Mouse (Mus musculus) hindbrain, embryonic 14.5 days (tissue): Measurements from ENCODE around the gene Smarca2. TPM values are rescaled to one million over a fixed set of nuclear protein-coding genes. Genes with fewer than 3 reads are reported as not detected.
A peak's percentile ranks its signal among the peaks of the same experiment; 100 is the strongest.

Source experiments
- ATAC-seq: fragments of 200-750 bp; cut with Nextera tagmentation; 2 replicates; pipeline ENCODE4 v1.8.0; 2017; ENCODE audit warnings: moderate number of reproducible peaks, mild to moderate bottlenecking, moderate TSS enrichment, moderate library complexity; ENCODE audit not compliant: low FRiP score
- DNase-seq: peaks from one replicate; pipeline ENCODE4 v3.0.0-alpha.2; 2015; ENCODE audit warnings: low spot score
- H3K27ac ChIP-seq: fragments of 300-500 bp; sonication (generic); 2 replicates; pipeline ENCODE4 v1.5.1; 2014; ENCODE audit warnings: mild to moderate bottlenecking, moderate library complexity
- H3K27me3 ChIP-seq: fragments of 300-500 bp; sonication (generic); 2 replicates; pipeline ENCODE4 v1.6.1; 2014; ENCODE audit warnings: mild to moderate bottlenecking, low read length, mixed read lengths; ENCODE audit not compliant: control insufficient read depth, insufficient read depth
- H3K36me3 ChIP-seq: fragments of 300-500 bp; sonication (generic); replicated peaks from 2 replicates; pipeline ENCODE4 v1.6.1; 2014; ENCODE audit not compliant: control insufficient read depth, insufficient read depth
- H3K4me1 ChIP-seq: fragments of 300-500 bp; sonication (generic); replicated peaks from 2 replicates; pipeline ENCODE4 v1.6.1; 2014; ENCODE audit warnings: antibody characterized with exemption, low read length, mixed read lengths; ENCODE audit not compliant: control insufficient read depth, insufficient read depth
- H3K4me2 ChIP-seq: fragments of 300-500 bp; sonication (generic); replicated peaks from 2 replicates; pipeline ENCODE4 v1.6.1; 2014; ENCODE audit warnings: mild to moderate bottlenecking, moderate library complexity
- H3K4me3 ChIP-seq: fragments of 300-500 bp; sonication (generic); replicated peaks from 2 replicates; pipeline ENCODE4 v1.5.1; 2014; ENCODE audit warnings: mild to moderate bottlenecking, low read length
- H3K9ac ChIP-seq: fragments of 300-500 bp; sonication (generic); 2 replicates; pipeline ENCODE4 v1.6.1; 2014
- H3K9me3 ChIP-seq: fragments of 300-500 bp; sonication (generic); 2 replicates; pipeline ENCODE4 v1.6.1; 2016; ENCODE audit warnings: low read length; ENCODE audit not compliant: control insufficient read depth
- WGBS: fragments of 180-500 bp; shearing (Covaris S2); extraction: QIAGEN DNeasy Blood & Tissue Kit; methylation state at CpG from one replicate; pipeline ENCODE4 v1.1.7; 2014; 5-methylcytosine and 5-hydroxymethylcytosine counted together
- polyA plus RNA-seq: library from polyadenylated mRNA; unstranded; fragments of >200 nt; fragmentation: Nextera tagmentation; extraction: Ambion mirVana; gene quantifications from 2 replicates; pipeline ENCODE4 v1.2.1, GENCODE M21; 2014

The Smarca2 gene
- polyA plus RNA-seq, 1 experiment from 2014 or later = 90.7 TPM

GRCm38 (mm10) chr19:26704545-26705209 lies 99.8 kb downstream of the Smarca2 start:
- Histone ChIP-seq H3K4me2 (no peak overlapping the region), H3K4me3 (no peak overlapping the region), H3K9me3 (no peaks in the 10 kb centered on the region), H3K9ac (no peak overlapping the region), H3K27me3 (no peaks in the 10 kb centered on the region), H3K27ac (no peak overlapping the region), H3K4me1 (no peaks in the 10 kb centered on the region), H3K36me3 (no peaks in the 10 kb centered on the region)
- ATAC-seq (no peak), DNase-seq (no peak)
- 92% methylated on average over 10 of the region's 10 CpGs for WGBS

GRCm38 (mm10) chr19:26706910-26707309 lies 102.1 kb downstream of the Smarca2 start:
- 72% methylated on average over 5 of the region's 5 CpGs for WGBS
- Histone ChIP-seq H3K4me3 (no peak overlapping the region), H3K9ac (no peak overlapping the region), H3K36me3 (peaks cover 4% of the 10 kb centered on the region; the same call in 1 of the 2 replicates), H3K9me3 (no peaks in the 10 kb centered on the region), H3K27ac (no peak overlapping the region), H3K4me1 (no peaks in the 10 kb centered on the region), H3K27me3 (no peaks in the 10 kb centered on the region), H3K4me2 (no peak overlapping the region)
- ATAC-seq (no peak), DNase-seq (no peak)

- H3K4me3 ChIP-seq = no peak overlapping the region
- no peaks in the 10 kb centered on the region for H3K4me1 ChIP-seq
- 79% methylated on average over 12 of the region's 12 CpGs for WGBS
- ATAC-seq = no peak
- H3K9ac ChIP-seq = no peak overlapping the region
- DNase-seq = no peak
- no peaks in the 10 kb centered on the region for H3K9me3 ChIP-seq
- no peak overlapping the region for H3K4me2 ChIP-seq
- no peaks in the 10 kb centered on the region for H3K27me3 ChIP-seq
- peaks cover 4% of the 10 kb centered on the region; the same call in 1 of the 2 replicates for H3K36me3 ChIP-seq
- H3K27ac ChIP-seq = no peak overlapping the region
Measured at GRCm38 (mm10) chr19:26709095-26709494, 104.2 kb downstream of the Smarca2 start.

GRCm38 (mm10) chr19:26711268-26711667 lies 106.4 kb downstream of the Smarca2 start:
- H3K4me2 ChIP-seq = no peak overlapping the region
- ATAC-seq (no peak), DNase-seq (no peak)
- no peak overlapping the region for H3K27ac ChIP-seq
- H3K9me3 ChIP-seq = no peaks in the 10 kb centered on the region
- 27% methylated on average over 2 of the region's 2 CpGs for WGBS
- H3K36me3 ChIP-seq = peaks cover 4% of the 10 kb centered on the region; the same call in 1 of the 2 replicates
- H3K4me1 ChIP-seq = no peaks in the 10 kb centered on the region
- H3K4me3 ChIP-seq = no peak overlapping the region
- no peaks in the 10 kb centered on the region for H3K27me3 ChIP-seq
- H3K9ac ChIP-seq = no peak overlapping the region

- Histone ChIP-seq H3K36me3 (peaks cover 9% of the 10 kb centered on the region; the same call in 1 of the 2 replicates), H3K4me3 (no peak overlapping the region), H3K4me2 (no peak overlapping the region), H3K9me3 (no peaks in the 10 kb centered on the region), H3K27ac (no peak overlapping the region), H3K4me1 (no peaks in the 10 kb centered on the region), H3K9ac (no peak overlapping the region), H3K27me3 (no peaks in the 10 kb centered on the region)
- DNase-seq (no peak), ATAC-seq (no peak)
- WGBS = 74% methylated on average over 9 of the region's 9 CpGs
Measured at GRCm38 (mm10) chr19:26716217-26716616, 111.4 kb downstream of the Smarca2 start.

- H3K4me3 ChIP-seq = no peak overlapping the region
- no peak overlapping the region for H3K27ac ChIP-seq
- 0 out of 2 replicates have a peak, but pooled peaks have one; percentile 21 for ATAC-seq
Measured at GRCm38 (mm10) chr19:26718221-26718620, 113.4 kb downstream of the Smarca2 start.

GRCm38 (mm10) chr19:26719161-26719560 lies 114.3 kb downstream of the Smarca2 start:
- DNase-seq (no peak), ATAC-seq (no peak)
- Histone ChIP-seq H3K27ac (no peak overlapping the region), H3K9me3 (no peaks in the 10 kb centered on the region), H3K4me1 (no peaks in the 10 kb centered on the region), H3K4me2 (no peak overlapping the region), H3K36me3 (peaks cover 9% of the 10 kb centered on the region; the same call in 1 of the 2 replicates), H3K4me3 (no peak overlapping the region), H3K9ac (no peak overlapping the region), H3K27me3 (no peaks in the 10 kb centered on the region)
- WGBS = 92% methylated on average over 7 of the region's 7 CpGs

More at GRCm38 (mm10) chr19:26718221-26718620, 113.4 kb downstream of the Smarca2 start:
- no peak overlapping the region for H3K4me2 ChIP-seq
- WGBS = 30% methylated on average over 6 of the region's 6 CpGs
- H3K4me1 ChIP-seq = no peaks in the 10 kb centered on the region
- H3K27me3 ChIP-seq = no peaks in the 10 kb centered on the region
- no peak overlapping the region for H3K9ac ChIP-seq
- no peaks in the 10 kb centered on the region for H3K9me3 ChIP-seq
- DNase-seq = peak; percentile 79
- H3K36me3 ChIP-seq = peaks cover 9% of the 10 kb centered on the region; the same call in 1 of the 2 replicates

GRCm38 (mm10) chr19:26721741-26722140 lies 116.9 kb downstream of the Smarca2 start:
- H3K9ac ChIP-seq = no peak overlapping the region
- DNase-seq (no peak), ATAC-seq (no peak)
- WGBS = 67% methylated on average over 6 of the region's 6 CpGs
- H3K4me1 ChIP-seq = no peaks in the 10 kb centered on the region
- H3K4me2 ChIP-seq = no peak overlapping the region
- no peak overlapping the region for H3K27ac ChIP-seq
- no peak overlapping the region for H3K4me3 ChIP-seq
- H3K9me3 ChIP-seq = no peaks in the 10 kb centered on the region
- peaks cover 9% of the 10 kb centered on the region; the same call in 1 of the 2 replicates for H3K36me3 ChIP-seq
- no peaks in the 10 kb centered on the region for H3K27me3 ChIP-seq

GRCm38 (mm10) chr19:26723899-26724298 lies 119.0 kb downstream of the Smarca2 start:
- Histone ChIP-seq H3K9me3 (no peaks in the 10 kb centered on the region), H3K9ac (no peak overlapping the region), H3K36me3 (peaks cover 9% of the 10 kb centered on the region; the same call in 1 of the 2 replicates), H3K4me1 (no peaks in the 10 kb centered on the region), H3K4me3 (no peak overlapping the region), H3K27me3 (no peaks in the 10 kb centered on the region), H3K4me2 (no peak overlapping the region), H3K27ac (no peak overlapping the region)
- DNase-seq (no peak), ATAC-seq (no peak)
- WGBS = 85% methylated on average over 11 of the region's 11 CpGs
